Mouse (Mus musculus) lung, postnatal 14 days (tissue): ENCODE data around the gene Fn3k.
A peak's percentile ranks its signal among the peaks of the same experiment; 100 is the strongest.

Source experiments
- DNase-seq: peaks from one replicate; pipeline ENCODE4 v3.0.0; 2021

The Fn3k gene

DNA sequence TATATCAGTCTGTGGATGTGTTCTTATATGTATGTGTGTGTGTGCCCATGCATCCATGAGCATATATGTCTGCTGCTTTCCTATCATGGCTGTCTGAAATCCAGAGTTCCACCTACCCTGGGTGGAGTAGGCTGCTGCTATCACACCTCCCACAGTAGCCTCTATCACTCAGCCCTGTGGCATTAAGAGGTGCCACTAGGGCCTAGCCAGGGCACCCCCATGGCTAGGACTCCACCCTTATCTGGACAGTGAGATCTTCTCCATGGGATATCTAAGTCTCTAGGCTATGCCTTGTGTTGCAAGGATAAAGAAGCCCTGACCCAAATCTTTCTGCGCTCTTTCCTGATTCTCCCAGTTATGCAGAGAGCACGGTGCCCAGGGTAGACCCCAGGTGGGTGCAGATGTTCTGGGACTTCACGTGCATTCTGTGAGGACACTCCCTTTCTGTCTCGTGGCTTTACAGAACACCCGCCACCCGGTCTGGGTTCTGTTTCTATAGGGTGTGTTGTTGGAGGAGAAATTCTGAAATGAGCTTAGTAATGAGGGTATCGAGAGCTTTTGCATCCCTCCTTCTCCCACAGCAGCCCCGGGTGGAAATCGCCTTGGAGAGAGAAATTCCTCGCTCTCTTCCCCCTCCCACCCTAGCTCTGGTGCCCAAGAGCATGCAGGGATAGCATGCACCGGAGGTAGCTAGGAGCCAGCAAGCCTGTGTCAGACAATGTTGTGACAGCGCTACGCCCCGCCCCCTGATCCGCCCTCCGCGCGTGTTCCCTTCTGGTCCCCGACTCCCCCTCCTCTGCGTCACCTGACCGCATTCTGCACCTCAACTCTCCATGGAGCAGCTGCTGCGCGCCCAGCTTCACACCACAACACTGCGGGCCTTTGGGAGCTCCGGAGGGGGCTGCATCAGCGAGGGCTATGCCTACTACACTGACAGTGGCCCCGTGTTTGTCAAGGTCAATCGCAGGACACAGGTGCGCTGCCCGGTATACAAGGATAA lies at the start of gene Fn3k:
Fn3k (plus strand) TSS at position 758 of the 1,000 bp plus-strand sequence.
- DNase-seq, result peak; percentile 87

DNA sequence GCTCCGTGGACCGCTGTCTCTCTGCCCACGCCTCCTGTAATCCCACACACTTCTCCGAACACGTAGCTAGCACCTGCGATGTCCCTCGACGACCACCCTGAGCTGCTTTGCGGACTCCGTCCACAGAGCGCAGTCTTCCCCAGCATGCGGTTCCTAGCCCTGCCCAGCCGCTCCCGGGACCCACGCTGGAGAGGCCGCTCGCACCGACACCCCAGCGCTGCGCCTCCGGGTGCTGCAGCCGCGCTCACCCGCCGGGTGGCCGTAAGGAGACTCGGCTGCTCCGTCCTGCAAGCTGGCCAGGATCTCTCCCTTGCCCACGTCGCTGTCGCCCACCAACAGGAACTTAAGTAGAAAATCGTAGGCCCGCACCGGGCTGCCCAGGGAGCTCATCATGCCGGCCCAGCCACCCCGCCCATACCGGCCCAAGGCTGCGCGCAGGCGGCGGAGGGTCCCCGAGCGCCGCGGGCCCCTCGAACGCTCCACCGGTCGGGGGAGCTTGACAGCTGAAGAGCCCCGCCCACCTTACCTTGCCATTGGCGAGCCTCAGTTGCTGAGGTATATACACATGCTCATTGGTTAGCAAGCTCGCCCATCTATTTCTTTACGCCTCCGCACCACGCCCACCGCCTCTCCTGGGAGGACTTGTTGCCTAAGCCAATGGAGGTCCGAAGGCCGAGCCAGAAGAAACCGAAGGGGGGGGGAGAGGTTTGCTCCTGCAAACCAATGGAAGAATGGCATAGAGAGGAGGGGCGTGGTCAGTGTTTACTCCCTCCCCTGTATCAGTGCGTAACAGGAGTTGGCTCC lies 46.8 kb upstream of the Fn3k start, which contains the start of gene Rab40b:
Rab40b (minus strand) TSS at position 502 of the 804 bp plus-strand sequence.
- peak; percentile 91 for DNase-seq

DNA sequence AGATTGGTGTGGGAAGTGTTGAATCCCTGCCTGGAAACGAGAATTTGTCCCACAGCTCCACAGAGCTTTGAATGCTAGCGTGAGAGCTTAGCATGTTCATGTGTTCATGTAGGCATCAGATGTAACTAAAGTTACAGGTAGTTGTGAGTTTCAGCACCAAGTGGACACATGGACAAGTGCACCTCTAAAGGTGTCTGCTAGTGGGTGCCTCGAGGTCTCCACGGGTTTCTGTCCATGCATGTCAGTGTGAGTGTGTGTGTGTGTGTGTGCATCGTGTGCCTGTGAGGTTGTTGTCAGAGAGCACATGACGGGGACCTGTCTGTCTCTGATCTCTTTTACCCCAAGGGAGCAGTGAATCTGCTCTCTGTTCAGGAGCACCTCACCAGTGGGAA lies 46.2 kb upstream of the Fn3k start:
- no peak for DNase-seq

DNA sequence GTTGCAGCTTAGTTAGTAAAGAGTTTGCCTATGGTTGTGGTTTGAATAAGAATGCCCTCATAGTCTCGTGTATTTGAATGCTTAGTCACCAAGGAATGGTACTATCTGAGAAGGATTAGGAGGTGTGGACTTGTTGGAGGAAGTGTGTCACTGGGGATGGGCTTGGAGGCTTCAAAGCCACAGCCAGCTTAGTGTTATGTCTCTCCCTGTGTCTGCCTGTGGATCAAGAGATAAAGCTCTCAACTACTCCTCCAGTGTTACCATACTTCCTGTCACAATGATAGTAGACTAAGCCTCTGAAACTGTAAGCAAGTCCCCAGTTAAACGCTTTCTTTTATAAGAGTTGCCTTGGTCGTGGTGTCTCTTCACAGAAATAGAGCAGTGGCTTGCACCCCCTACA lies 43.9 kb upstream of the Fn3k start:
- no peak for DNase-seq

DNA sequence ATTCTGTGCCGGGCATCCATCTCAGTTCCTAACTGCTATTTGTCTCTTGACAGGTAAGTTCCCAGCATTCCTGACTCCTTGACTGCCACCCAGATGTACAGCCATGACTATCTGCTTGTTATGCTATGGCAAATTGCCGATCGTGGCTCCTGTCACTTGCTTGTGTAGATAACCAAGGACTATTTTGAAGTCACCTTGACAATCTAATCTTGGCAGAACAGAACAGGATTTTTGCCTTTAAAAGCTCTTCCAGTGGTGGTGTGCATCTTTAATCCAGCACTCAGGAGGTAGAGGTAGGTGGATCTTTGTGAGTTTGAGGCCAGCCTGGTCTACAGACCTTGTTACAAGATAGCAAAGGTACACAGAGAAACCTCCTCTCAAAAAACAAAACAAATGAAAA lies 42.3 kb upstream of the Fn3k start:
- DNase-seq, result no peak

DNA sequence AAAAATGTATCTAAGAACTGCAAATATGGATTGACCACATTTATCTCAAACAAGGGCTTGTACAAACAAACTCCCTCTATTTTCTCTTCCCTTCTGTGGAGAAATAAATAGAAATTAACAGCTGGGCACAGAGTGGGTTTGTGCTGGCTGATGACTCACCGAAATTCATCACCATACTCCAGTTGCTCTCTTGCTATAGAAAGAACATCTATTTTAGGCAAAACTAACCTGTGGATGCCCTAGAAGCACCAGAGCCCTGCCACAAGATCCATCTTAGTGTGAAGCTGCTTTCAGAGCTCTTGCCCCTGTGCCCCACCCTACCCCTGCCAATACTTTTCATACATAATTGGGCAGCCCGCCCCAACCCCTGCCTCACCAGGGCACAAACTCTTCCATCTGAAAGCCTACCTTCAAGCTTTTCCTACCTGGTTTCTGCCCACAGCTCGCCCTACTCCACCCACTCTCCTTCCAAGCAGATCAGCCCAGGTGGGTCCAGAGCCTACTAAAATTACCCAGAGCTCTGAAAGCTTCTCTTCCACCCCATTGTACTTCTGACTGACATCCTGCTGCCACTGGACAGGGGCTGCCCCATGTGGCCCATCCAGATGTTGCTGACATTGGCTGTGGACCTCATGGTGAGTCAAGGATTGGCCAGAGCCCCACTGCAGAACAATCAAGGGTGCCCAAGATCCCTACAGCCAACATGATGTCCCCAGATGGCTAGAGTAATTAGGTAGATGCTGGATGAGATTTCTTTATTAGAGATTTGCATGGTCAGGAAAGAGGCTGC lies 27.2 kb upstream of the Fn3k start:
- no peak for DNase-seq

DNA sequence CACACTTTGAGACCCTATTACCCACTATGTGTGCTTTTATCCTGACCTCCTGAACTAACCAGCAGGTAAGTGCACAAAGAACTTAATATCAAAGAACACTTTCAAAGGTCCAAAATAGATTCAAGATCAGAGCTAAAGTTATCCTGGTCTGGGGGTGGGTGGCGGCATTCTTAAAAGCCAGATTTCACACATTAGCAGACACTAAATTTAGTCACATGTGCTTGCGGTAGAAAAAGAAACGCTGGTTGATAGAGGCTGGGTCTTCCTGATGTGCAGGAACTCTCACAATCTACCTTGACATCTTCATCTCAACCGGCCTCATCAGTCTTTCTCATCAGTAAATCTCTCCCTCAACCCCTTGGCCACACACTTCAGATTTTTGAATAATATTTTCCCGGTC lies 20.0 kb upstream of the Fn3k start:
- DNase-seq, result no peak

DNA sequence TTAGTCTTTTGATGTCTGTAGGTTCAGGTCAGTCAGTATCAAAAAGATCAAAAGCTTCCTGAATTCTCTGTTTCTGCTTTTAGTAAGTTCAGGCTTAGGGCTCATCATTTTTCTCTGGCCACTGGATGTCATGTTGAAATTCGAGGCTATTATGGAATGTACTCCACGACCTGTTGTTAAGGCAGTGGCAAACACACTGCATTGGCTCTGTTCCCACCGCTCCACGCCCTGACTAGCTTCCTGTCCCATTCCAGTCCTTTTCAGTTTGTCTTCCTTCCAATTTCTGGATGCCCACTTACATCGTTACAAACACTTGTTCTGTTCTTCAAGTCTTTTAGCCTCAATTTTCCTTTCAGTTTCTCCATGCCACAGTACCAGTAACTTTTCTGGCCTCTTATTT lies 19.4 kb upstream of the Fn3k start:
- peak; percentile 34 for DNase-seq

DNA sequence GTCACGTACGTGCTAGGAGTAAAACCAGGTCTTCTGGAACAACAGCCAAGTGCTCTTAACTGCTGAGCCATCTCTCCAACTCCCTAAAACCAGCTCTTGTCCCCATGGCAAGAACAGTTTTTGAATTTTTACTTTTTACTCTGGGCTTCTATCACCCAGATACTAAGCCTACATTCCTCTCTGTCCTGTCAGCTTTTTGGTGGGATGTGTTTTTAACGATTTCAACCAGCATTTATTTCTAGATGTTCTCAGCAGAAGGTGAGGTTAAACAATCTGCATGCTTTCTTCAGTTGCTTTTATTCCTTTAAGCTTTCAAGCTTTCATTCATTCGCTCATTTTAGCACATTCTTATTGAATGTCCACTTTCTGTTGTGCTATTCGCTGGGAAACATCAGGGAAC lies 16.7 kb upstream of the Fn3k start:
- DNase-seq, result no peak

DNA sequence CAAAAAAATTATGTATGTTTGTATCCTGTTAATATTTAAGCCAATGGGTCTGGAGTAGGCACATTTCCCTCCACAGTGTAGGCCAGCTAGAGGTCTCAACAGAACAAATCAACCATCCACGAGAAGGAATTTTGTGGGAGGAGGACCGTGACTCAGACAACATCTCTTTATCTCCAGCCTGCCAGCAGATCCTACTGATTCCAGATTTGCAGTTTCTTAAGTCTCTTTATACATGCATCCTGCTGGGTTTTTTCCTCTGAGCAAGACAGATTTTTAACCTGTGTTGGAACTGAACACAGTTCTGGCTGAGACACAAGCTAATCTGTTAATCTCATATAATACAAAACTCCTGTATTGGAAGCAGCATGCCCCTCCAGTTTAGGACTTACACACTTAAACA lies 15.8 kb upstream of the Fn3k start:
- DNase-seq, result no peak

DNA sequence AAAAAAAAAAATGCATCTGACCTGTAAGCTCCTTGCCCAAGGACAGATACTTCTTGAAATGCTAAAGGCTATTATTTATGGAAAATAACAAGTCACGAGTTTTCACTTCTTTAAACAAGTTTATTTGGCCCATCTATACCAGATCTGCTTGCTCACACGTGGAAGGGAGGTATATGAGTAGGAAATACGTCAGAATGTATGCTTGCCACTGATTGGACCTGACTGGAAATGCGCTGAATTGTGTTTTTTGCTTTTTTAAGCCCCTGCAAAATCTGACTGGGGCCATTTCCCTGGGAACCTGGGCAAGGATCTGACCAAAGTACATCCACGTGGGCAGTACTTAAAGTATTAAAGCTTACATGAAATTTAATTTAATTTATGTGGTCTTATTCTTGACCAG lies 14.3 kb upstream of the Fn3k start:
- DNase-seq, result no peak

DNA sequence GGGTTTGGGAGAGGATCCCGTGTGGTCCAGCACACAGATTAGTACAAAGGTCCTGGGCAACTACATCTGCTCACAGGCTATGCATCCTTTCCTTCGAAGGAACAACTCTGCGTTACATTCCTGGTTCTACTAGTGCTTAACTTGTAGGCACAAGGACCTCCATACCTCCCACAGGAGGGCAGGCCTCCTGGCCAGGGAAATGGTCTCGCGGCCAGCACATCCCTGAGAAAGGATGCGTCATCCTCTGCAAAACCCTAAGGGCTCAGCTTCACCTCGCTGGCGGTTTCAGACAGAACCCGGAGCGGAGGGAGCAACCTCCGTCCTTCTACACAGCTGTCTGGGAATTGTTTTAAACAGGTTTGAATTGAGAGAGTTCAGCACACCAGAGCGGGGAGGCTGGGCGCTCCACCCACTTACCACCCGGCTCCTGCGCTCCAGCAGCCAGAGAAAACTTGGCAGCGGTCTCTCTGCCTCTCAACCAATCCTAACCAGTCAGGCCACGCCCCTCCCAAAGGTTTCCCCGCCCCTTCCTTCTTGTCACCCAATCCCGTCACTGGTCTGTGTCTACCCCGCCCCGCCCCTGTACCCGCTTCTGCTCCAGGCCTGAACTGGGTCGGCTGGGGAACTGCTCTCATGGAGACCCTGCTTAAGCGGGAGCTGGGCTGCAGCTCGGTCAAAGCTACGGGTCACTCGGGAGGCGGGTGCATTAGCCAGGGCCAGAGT lies 13.7 kb upstream of the Fn3k start, which contains the start of gene Fn3krp:
Fn3krp (plus strand) TSS at position 572 of the 723 bp plus-strand sequence.
- DNase-seq, result peak; percentile 100

DNA sequence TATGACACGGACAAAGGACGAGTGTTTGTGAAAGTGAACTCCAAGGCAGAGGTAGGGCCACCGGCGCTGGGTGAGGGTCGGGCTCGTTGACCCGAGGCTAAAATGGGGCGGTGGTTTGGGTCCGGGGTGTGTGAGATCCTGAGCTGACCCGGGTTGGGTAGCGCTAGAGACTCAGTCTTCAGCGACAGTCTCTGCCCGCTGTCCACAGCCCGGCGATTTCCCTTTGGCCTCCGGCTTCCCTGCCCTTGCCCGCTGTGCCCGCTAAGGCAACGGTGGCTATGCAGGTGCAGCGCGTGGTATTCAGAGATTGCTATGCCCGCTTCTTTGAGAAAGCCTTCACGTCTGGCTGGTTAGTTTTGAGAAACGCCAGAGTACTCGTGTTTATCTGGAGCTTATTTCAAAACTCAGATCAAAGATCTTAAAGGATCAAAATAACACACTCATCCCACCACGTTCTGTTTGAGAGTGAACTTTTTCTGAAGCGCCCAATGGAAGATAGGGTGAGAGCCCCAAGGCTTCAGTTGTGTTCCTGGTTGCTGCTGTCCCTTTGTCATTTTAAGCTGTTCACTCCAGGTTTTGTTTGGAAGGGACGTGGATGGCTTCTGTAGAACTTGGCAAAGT lies 13.1 kb upstream of the Fn3k start:
- DNase-seq, result peak; percentile 19

DNA sequence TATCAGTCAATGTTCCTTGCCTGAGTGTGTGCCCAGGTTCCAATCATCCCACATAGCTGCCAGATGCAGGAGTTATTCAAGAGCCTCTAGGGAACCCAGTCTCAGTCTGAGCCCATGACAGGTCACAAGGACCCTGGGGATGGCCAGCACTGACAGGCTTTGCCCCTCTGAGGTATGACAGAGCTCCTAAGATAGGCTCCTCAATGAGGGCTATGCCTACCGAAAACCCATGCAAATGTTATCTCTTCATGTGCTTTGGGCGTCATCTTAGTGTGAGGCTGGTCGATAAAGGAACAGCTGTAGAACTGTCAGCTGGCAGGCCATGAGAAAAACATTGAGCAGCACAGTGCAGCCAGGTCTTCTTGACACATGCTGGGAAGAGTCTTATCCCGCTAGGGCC lies 1.3 kb upstream of the Fn3k start:
- DNase-seq, result no peak

DNA sequence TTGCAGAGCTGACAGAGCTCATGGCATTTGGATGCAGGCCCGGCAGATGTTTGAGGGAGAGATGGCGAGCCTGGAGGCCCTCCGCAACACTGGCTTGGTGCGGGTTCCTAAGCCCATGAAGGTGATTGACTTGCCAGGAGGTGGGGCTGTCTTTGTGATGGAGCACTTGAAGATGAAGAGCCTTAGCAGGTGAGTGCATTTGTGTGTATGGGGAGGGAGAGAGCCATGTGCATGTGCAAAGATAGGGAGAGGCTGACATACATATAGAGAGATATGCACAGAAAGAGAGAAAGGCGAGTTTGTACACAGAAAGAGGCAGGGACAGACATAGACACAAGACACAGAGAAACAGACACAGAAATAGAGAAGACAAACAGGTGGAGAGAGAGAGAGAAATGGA lies 2.5 kb downstream of the Fn3k start:
- no peak for DNase-seq

DNA sequence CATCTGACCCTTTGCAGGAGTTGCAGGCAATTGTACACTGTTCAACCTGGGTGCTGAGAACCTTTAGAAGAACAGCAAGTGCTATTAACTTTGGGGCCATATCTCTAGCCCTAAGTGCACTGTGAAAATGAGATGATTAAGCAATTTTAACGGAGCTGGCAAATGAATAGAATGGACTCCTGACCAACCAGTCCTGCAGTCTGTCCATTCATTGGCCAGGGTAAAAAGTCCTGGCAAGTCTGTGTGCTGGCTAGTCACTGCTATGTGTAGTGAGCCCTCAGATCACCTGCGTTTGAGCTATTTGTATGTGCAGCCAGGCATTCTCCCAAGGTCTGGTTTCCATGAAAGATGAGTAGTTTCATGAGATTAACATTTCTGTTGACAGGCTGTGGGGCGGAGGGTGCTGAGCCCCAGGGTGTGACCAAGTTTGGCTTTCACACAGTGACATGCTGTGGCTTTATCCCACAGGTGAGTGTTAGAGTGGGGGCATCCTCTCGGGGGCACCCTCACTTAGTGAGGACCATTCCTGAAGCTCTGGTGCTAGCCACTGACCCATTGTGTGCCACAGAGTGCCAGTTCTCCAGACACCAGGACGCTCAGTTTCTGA lies 5.1 kb downstream of the Fn3k start:
- DNase-seq, result no peak

DNA sequence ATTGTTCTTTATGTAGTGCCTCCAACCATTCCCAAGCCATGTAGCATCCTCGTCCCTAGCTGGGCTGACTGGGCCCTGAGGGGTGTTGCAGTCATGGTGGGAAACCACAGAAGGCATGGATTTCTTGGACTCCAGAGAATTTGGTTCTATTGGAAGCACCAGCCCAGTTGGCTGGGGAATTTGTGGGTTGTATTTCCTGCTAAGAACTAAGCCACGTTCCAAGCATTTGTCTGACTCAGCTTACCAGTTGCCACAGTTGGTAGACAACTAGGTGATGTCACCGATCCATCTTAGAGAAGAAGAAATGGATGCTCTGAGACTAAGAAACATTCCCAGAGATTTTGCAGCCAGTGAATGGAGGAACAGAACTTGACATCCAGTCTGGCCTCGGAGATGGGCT lies 6.9 kb downstream of the Fn3k start:
- no peak for DNase-seq

DNA sequence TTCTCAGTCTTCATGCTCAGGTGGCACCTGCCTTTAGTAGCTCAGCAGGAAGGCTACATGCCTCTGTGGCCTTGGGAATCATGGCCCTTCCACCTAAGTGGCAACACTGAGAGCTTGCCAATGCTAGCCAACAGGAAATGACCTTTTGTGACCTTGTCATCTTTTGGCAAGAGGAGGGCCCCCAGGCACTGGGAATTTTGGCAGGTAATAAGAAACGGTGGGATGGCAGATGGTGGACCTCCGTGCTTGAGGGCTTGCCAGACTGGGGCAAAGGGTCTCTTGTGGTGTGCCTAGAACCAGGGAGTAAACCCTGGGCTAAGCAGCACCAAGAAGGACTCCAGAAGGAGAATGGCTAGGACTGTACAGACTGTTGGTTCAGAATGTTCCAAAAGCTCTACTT lies 7.4 kb downstream of the Fn3k start:
- DNase-seq, result no peak

DNA sequence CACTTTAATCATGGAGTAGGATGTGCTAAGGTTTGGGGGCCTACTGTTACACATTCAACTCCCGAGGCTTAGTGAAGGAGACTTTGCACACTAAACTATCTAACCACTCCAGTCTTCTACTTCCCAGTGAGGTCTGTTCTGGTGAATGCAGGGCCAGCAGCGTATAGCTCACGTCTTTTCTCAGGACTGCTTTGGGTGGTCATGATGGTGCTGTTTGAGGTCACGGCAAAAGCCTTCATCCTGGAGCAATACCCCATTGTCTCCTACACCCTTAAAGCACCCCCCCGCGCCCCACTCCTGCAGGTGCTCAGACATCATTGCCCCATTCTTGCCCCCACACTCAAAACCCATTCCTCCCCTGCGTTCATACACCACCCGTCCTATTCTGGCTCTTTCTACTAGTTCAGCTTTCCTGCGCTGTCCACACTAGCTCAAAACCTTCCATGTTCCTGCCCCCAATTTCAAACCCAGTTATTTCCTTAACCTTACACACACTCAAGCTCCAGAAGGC lies 16.6 kb downstream of the Fn3k start:
- no peak for DNase-seq

DNA sequence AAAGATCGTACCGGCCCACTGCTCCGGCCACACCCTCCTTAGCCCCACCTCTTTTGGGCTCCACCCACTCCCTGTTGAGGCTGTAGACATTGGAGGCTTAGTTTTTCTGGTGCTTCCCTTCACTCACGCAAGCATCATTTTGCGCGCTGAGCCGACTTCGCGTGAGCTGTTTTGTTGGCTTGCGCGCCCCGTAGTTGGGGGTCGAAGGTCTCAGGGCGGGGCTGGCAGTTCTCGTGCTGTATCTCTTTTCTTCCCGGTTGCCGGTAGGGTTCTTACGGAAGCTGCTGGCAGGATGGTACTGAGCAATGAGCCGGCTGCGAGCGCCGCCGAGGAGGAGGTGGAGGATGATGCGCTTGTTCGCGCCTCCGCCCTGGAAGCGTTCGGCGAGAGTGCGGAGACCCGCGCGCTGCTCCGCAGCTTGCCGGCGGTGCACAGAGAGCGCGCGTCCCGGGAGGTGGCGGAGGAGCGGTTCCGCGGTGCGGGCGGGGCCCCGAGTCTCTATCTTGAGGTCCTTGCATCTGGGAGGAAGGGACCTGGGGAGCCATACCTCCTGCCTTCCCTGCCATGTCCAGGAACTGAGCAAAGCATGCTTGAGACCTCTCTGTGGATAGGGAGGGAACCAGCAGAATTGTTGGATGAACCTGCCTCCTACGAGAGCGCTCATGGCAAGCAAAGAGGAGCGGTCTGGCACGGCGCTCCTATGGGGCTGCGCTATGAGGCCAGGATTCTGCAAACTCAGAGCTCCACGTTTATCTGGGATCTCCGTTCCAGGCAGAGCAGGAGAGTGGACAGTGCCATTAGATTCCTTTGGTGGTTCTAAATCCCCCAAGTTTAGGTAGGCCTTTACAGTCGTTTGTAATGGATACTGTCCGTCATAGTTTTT lies 17.3 kb downstream of the Fn3k start, which contains the start of gene Tbcd:
Tbcd (plus strand) TSS at position 197 of the 883 bp plus-strand sequence.
- peak; percentile 92 for DNase-seq
